10 mouse cellular contexts compared by ENCODE assay signal in the genomic region with DNA sequence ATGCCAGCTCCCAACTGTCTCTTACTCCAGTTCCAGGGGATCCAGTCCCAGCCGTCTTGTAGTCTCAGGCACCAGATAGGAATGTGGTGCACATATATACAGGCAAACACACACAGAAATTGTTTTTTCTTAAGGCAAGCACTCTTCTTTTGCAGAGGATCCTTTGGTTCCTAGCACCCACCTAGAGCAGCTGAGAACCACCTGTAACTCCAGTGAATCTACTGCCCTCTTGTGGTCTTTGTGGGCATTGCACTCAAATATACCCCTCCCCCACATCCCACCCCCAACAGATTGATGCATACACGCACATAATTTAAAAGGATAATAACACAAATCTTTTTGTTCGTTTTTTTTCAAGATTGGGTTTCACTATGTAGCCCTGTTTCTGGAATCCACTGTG. TPM values are rescaled to one million over a fixed set of nuclear protein-coding genes. Genes with fewer than 3 reads are reported as not detected.
DNase-seq lines count a peak whose midpoint lies in the region; ATAC-seq and TF ChIP-seq lines count a peak whose summit lies in the region.
"Had no signal": no experiment of that assay in that cellular context is flagged by ENCODE, and none has a peak within 500 bp of the region (broad histone marks: within the 10 kb centered on the region; RNA-seq: fewer than 3 reads in every experiment).

No protein-coding gene starts in this region.

- no peak overlapping the region for H3K27ac ChIP-seq in cerebellum, adult 2 months (ENCODE audit: insufficient read depth, low read length)
- no peak overlapping the region for H3K27ac ChIP-seq in left cerebral cortex, adult 2 months
- no peak overlapping the region for H3K27ac ChIP-seq in forebrain, embryonic 11.5 days (ENCODE audit: low read depth, low read length)
- H3K27ac ChIP-seq: macrophage; stomach, embryonic 15.5 days had no signal

- no peaks in the 10 kb centered on the region for H3K4me1 ChIP-seq in cerebellum, adult 2 months (ENCODE audit: control insufficient read depth, insufficient read depth, low read length)
- H3K4me1 ChIP-seq in G1E (ENCODE audit: insufficient read depth, low read depth, low read length): peaks cover 29% of the 10 kb centered on the region
- H3K4me1 ChIP-seq in forebrain, embryonic 11.5 days (replicated peaks; ENCODE audit: control insufficient read depth, insufficient read depth, low read length): no peaks in the 10 kb centered on the region
- H3K4me1 ChIP-seq: stomach, embryonic 15.5 days had no signal

- DNase-seq in cerebellum, adult 2 months: no peak
- no peak for DNase-seq in cerebellum, adult 9-11 months
- no peak for DNase-seq in left cerebral cortex, adult 2 months (ENCODE audit: extremely low spot score in 1 of 2, low spot score in 2 of 2)
- no peak for DNase-seq in left cerebral cortex, postnatal 4 days
- DNase-seq in G1E (ENCODE audit: low spot score): no peak
- peak; percentile 83 for DNase-seq in induced T-regulatory cell, adult 2 months (ENCODE audit: low read depth)
- DNase-seq in urinary bladder, postnatal 10 days (ENCODE audit: low spot score): no peak
- DNase-seq in forebrain, embryonic 11.5 days (ENCODE audit: low spot score): no peak

- 54% methylated on average over 3 of the region's 3 CpGs for WGBS in cerebellum, adult 2 months
- WGBS in forebrain, embryonic 11.5 days: 70% methylated on average over 3 of the region's 3 CpGs

- no peak for ATAC-seq in G1E (ENCODE audit: extremely low read depth, insufficient number of reproducible peaks, low FRiP score, poor library complexity, severe bottlenecking)
- no peak for ATAC-seq in forebrain, embryonic 11.5 days (replicated peaks; ENCODE audit: low FRiP score)

- no peak overlapping the region for H3K9ac ChIP-seq in forebrain, embryonic 11.5 days (ENCODE audit: low read length)
- H3K9ac ChIP-seq: stomach, embryonic 15.5 days had no signal

- no peak for TF ChIP-seq POLR2A in cerebellum, adult 2 months (IDR thresholded peaks at IDR 0.05; ENCODE audit: borderline replicate concordance, insufficient read depth, low read length)

- intact Hi-C loops in left cerebral cortex, adult 2 months (cut with DNase I): no loop called here
- intact Hi-C loops in left cerebral cortex, postnatal 4 days (cut with DNase I): no loop called here

- H3K4me3 ChIP-seq in cerebellum, adult 2 months (replicated peaks; ENCODE audit: insufficient read depth, low read depth, low read length): no peak overlapping the region
- H3K4me3 ChIP-seq in left cerebral cortex, adult 2 months: no peak overlapping the region
- H3K4me3 ChIP-seq in G1E (ENCODE audit: low read depth, low read length): no peak overlapping the region
- no peak overlapping the region for H3K4me3 ChIP-seq in forebrain, embryonic 11.5 days (ENCODE audit: low read depth, low read length)
- H3K4me3 ChIP-seq: stomach, embryonic 15.5 days had no signal

- H3K36me3 ChIP-seq in G1E (replicated peaks): peaks cover 8% of the 10 kb centered on the region
- no peaks in the 10 kb centered on the region for H3K36me3 ChIP-seq in forebrain, embryonic 11.5 days (ENCODE audit: control insufficient read depth, insufficient read depth, low read length)
- H3K36me3 ChIP-seq: stomach, embryonic 15.5 days had no signal

- no peaks in the 10 kb centered on the region for H3K27me3 ChIP-seq in cerebellum, adult 2 months (ENCODE audit: control insufficient read depth, insufficient read depth, low read length)
- H3K27me3 ChIP-seq in G1E (ENCODE audit: insufficient read depth, low read length): 0 out of 2 replicates have a peak, but pooled peaks cover 2% of the 10 kb centered on the region
- no peaks in the 10 kb centered on the region for H3K27me3 ChIP-seq in forebrain, embryonic 11.5 days (ENCODE audit: control insufficient read depth, insufficient read depth, low read length)
- H3K27me3 ChIP-seq: stomach, embryonic 15.5 days had no signal

- TF ChIP-seq CTCF in cerebellum, adult 2 months (IDR thresholded peaks at IDR 0.05; ENCODE audit: borderline replicate concordance, insufficient read depth, low read depth, low read length): peak; percentile 41; the same call in 1 of the 2 replicates
- peak; percentile 55 for TF ChIP-seq CTCF in left cerebral cortex, adult 2 months (IDR thresholded peaks at IDR 0.05)
- TF ChIP-seq CTCF in G1E (IDR thresholded peaks at IDR 0.05; ENCODE audit: low read depth, low read length): peak; percentile 55; the same call in 1 of the 2 replicates

- H3K4me2 ChIP-seq in forebrain, embryonic 11.5 days (ENCODE audit: low read depth, low read length, severe bottlenecking): no peak overlapping the region
- H3K4me2 ChIP-seq: stomach, embryonic 15.5 days had no signal

- peaks cover 3% of the 10 kb centered on the region; the same call in 1 of the 2 replicates for H3K9me3 ChIP-seq in G1E (replicated peaks)
- H3K9me3 ChIP-seq in forebrain, embryonic 11.5 days (ENCODE audit: control insufficient read depth, low read length): no peaks in the 10 kb centered on the region
- H3K9me3 ChIP-seq: stomach, embryonic 15.5 days had no signal

RNA-seq across cellular contexts. Expression of gene Ppp1r35, which starts 12.4 kb away (rescaled TPM):
- polyA plus RNA-seq in cerebellum, adult 2 months (2012; rRNA removed): 47.0 and 48.2 TPM in 2 replicates
- 10 to 100 TPM; 22.8 to 25.6 TPM for total RNA-seq in left cerebral cortex, adult 2 months (2021)
- 10 to 100 TPM; 28.4 to 38.6 TPM for total RNA-seq in left cerebral cortex, postnatal 4 days (2021)
- 202 and 204 TPM in 2 replicates for total RNA-seq in G1E (2014; fragmentation: Nextera tagmentation)
- 28.2 and 35.6 TPM in 2 replicates for total RNA-seq in G1E (2017)
- polyA plus RNA-seq in G1E (2012): 121 and 153 TPM in 2 replicates
- 72.8 and 77.9 TPM in 2 replicates for polyA plus RNA-seq in forebrain, embryonic 11.5 days (2014; fragmentation: Nextera tagmentation; extraction: Ambion mirVana)

RNA-seq across cellular contexts. Expression of gene Tsc22d4, which starts 20.7 kb away (rescaled TPM):
- polyA plus RNA-seq in cerebellum, adult 2 months (2012; rRNA removed): 465 and 497 TPM in 2 replicates
- total RNA-seq in left cerebral cortex, adult 2 months (2021): 100 to 1,000 TPM; 150 to 156 TPM
- total RNA-seq in left cerebral cortex, postnatal 4 days (2021): 10 to 100 TPM; 61.6 to 71.9 TPM
- total RNA-seq in G1E (2014; fragmentation: Nextera tagmentation): 90.8 and 114 TPM in 2 replicates
- 74.5 and 93.5 TPM in 2 replicates for total RNA-seq in G1E (2017)
- 404 and 491 TPM in 2 replicates for polyA plus RNA-seq in G1E (2012)
- 81.1 and 83.5 TPM in 2 replicates for polyA plus RNA-seq in forebrain, embryonic 11.5 days (2014; fragmentation: Nextera tagmentation; extraction: Ambion mirVana)

RNA-seq across cellular contexts. Expression of gene Mepce, which starts 21.2 kb away (rescaled TPM):
- 38.9 and 41.9 TPM in 2 replicates for polyA plus RNA-seq in cerebellum, adult 2 months (2012; rRNA removed)
- 10 to 100 TPM; 40.1 to 45.2 TPM for total RNA-seq in left cerebral cortex, adult 2 months (2021)
- total RNA-seq in left cerebral cortex, postnatal 4 days (2021): 10 to 100 TPM; 32.9 to 35.2 TPM
- 51.3 and 53.9 TPM in 2 replicates for total RNA-seq in G1E (2014; fragmentation: Nextera tagmentation)
- 22.3 and 27.8 TPM in 2 replicates for total RNA-seq in G1E (2017)
- polyA plus RNA-seq in G1E (2012): 173 and 216 TPM in 2 replicates
- 11.9 and 12.4 TPM in 2 replicates for polyA plus RNA-seq in forebrain, embryonic 11.5 days (2014; fragmentation: Nextera tagmentation; extraction: Ambion mirVana)

RNA-seq across cellular contexts. Expression of gene Zcwpw1, which starts 21.3 kb away (rescaled TPM):
- 11.2 and 12.4 TPM in 2 replicates for polyA plus RNA-seq in cerebellum, adult 2 months (2012; rRNA removed)
- total RNA-seq in left cerebral cortex, adult 2 months (2021): 1 to 10 TPM; 5.7 to 8.2 TPM
- total RNA-seq in left cerebral cortex, postnatal 4 days (2021): 1 to 10 TPM; 5.4 to 6.1 TPM
- total RNA-seq in G1E (2014; fragmentation: Nextera tagmentation): 8.4 and 9.9 TPM in 2 replicates
- 10.5 and 12.9 TPM in 2 replicates for total RNA-seq in G1E (2017)
- 0.15 and 0.34 TPM in 2 replicates for polyA plus RNA-seq in G1E (2012)
- polyA plus RNA-seq in forebrain, embryonic 11.5 days (2014; fragmentation: Nextera tagmentation; extraction: Ambion mirVana): 18.1 and 21.2 TPM in 2 replicates

RNA-seq across cellular contexts. Expression of gene Nyap1, which starts 24.9 kb away (rescaled TPM):
- polyA plus RNA-seq in cerebellum, adult 2 months (2012; rRNA removed): 59.1 and 60.7 TPM in 2 replicates
- 10 to 100 TPM; 76.3 to 81.7 TPM for total RNA-seq in left cerebral cortex, adult 2 months (2021)
- 100 to 1,000 TPM; 195 to 197 TPM for total RNA-seq in left cerebral cortex, postnatal 4 days (2021)
- total RNA-seq in G1E (2014; fragmentation: Nextera tagmentation) (0.90 and 1.0 TPM in 2 replicates), G1E (2017) (0.38 and 0.70 TPM in 2 replicates)
- 2.8 and 3.0 TPM in 2 replicates for polyA plus RNA-seq in G1E (2012)
- 3.8 and 4.4 TPM in 2 replicates for polyA plus RNA-seq in forebrain, embryonic 11.5 days (2014; fragmentation: Nextera tagmentation; extraction: Ambion mirVana)
